Mouse (Mus musculus) thymus, adult 2 months (tissue): ENCODE data around the gene Tgfbr2. TPM values are rescaled to one million over a fixed set of nuclear protein-coding genes. Genes with fewer than 3 reads are reported as not detected.
"Not testable (repeated sequence)": the region's sequence is repeated elsewhere in the genome, so short reads cannot be mapped to it uniquely, and the experiment has no call there.

ENCODE experiments used
- DNase-seq: peaks from one replicate; pipeline ENCODE4 v3.0.0; 2021
- H3K27ac ChIP-seq: fragments of 200-500 bp; 2 replicates; pipeline ENCODE4 v1.5.1; 2012; ENCODE audit warnings: low read length, control low read depth; ENCODE audit not compliant: control insufficient read depth, insufficient read depth
- H3K27me3 ChIP-seq: fragments of 200-500 bp; 2 replicates; pipeline ENCODE4 v1.6.1; 2012; ENCODE audit warnings: mild to moderate bottlenecking, low read length, moderate library complexity, mixed read lengths; ENCODE audit not compliant: control insufficient read depth, insufficient read depth
- H3K36me3 ChIP-seq: fragments of 200-500 bp; 2 replicates; pipeline ENCODE4 v1.6.1; 2012; ENCODE audit warnings: mild to moderate bottlenecking, low read length, moderate library complexity; ENCODE audit not compliant: control insufficient read depth, insufficient read depth
- H3K4me1 ChIP-seq: fragments of 200-500 bp; replicated peaks from 2 replicates; pipeline ENCODE4 v1.6.1; 2012; ENCODE audit warnings: low read length; ENCODE audit not compliant: control insufficient read depth, insufficient read depth
- H3K4me3 ChIP-seq: fragments of 200-500 bp; 2 replicates; pipeline ENCODE4 v1.5.1; 2012; ENCODE audit warnings: mild to moderate bottlenecking, low read length, control low read depth, moderate library complexity; ENCODE audit not compliant: control insufficient read depth, insufficient read depth
- CTCF ChIP-seq: fragments of 200-500 bp; IDR thresholded peaks from 2 replicates; pipeline ENCODE4 v1.5.1; 2012; ENCODE audit warnings: mild to moderate bottlenecking, control low read depth, low read length, moderate library complexity, borderline replicate concordance; ENCODE audit not compliant: control insufficient read depth, poor library complexity, insufficient read depth; ENCODE audit errors: extremely low read depth
- POLR2A ChIP-seq: fragments of 200-500 bp; IDR thresholded peaks from 2 replicates; pipeline ENCODE4 v1.6.1; 2012; ENCODE audit warnings: mild to moderate bottlenecking, low read length, control low read depth, moderate library complexity; ENCODE audit not compliant: control insufficient read depth, poor library complexity, insufficient read depth; ENCODE audit errors: extremely low read depth
- WGBS: fragments of 180-500 bp; shearing (Covaris S2); methylation state at CpG from one replicate; pipeline ENCODE4 v1.1.7; 2018; 5-methylcytosine and 5-hydroxymethylcytosine counted together
- polyA plus RNA-seq: library from polyadenylated mRNA; depleted of rRNA; stranded (reverse); fragments of >200 nt; gene quantifications from 2 replicates; pipeline ENCODE4 v1.2.3, GENCODE M21; 2012

Gene Tgfbr2
- polyA plus RNA-seq, 1 experiment, result 57.2 TPM

DNA sequence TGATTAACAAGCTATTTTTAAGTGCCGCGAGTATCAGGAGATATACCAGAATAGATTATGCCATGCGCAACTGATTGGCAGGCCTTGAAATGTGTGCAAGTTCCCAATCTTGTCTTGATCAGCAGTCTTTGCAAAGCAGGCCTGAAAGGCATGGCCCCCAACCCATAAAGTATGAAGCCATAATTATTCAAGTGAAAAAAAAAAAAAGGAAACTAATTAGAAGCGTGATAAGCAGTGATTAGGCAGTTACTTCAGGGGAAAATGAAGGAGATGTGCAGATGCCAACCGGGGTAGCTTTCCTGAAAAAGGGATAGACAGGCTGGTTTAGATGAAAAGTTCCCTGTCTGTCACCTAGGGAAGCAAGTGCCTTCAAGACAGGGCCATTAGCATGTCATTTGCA lies 91.9 kb downstream of the Tgfbr2 start:
- H3K36me3 ChIP-seq, result no peaks in the 10 kb centered on the region
- TF ChIP-seq POLR2A (no peak), CTCF (no peak)
- no peaks in the 10 kb centered on the region for H3K27me3 ChIP-seq
- H3K27ac ChIP-seq, result no peak overlapping the region
- H3K4me3 ChIP-seq, result no peak overlapping the region
- peaks cover 9% of the 10 kb centered on the region for H3K4me1 ChIP-seq
- DNase-seq, result no peak
- 90% methylated on average over 5 of the region's 5 CpGs for WGBS

GRCm38 (mm10) chr9:116081781-116082180 lies 93.4 kb downstream of the Tgfbr2 start:
- Histone ChIP-seq H3K4me3 (no peak overlapping the region), H3K36me3 (no peaks in the 10 kb centered on the region), H3K27ac (no peak overlapping the region), H3K4me1 (peaks cover 22% of the 10 kb centered on the region), H3K27me3 (no peaks in the 10 kb centered on the region)
- no peak for DNase-seq
- WGBS, result 97% methylated on average over 4 of the region's 4 CpGs
- TF ChIP-seq CTCF, result no peak
- TF ChIP-seq POLR2A, result no peak

GRCm38 (mm10) chr9:116077419-116077818 lies 97.7 kb downstream of the Tgfbr2 start:
- Histone ChIP-seq H3K4me1 (peaks cover 17% of the 10 kb centered on the region), H3K27ac (peak overlapping the region; percentile 87), H3K36me3 (no peaks in the 10 kb centered on the region), H3K27me3 (no peaks in the 10 kb centered on the region), H3K4me3 (no peak overlapping the region)
- TF ChIP-seq POLR2A, result no peak
- peak; percentile 39 for DNase-seq
- 14% methylated on average over 2 of the region's 2 CpGs for WGBS

DNA sequence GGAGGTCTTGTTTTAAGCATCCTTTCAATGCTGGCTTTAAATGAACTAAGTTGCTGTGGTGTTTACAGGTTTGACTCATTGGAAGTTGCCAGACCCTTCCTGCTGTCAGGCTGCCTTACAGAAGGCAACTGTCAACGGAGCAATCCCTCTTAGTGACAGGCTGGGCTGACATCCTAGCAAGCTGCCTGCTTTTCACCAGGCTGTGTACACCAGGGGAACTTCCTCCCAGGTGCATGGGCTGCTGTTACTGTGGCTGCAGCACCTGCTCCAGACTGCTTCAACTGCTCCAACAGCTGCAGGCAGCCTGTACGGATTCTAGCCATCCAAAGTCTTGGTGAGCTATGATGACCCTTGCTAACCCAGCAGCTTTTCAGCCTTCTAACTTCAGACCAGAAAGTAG lies 98.2 kb downstream of the Tgfbr2 start:
- H3K36me3 ChIP-seq, result no peaks in the 10 kb centered on the region
- H3K27ac ChIP-seq, result peak overlapping the region; percentile 87
- TF ChIP-seq POLR2A, result 0 out of 2 replicates have a peak, but pooled peaks have one; percentile 34
- TF ChIP-seq CTCF, result 0 out of 2 replicates have a peak, but pooled peaks have one; percentile 46
- H3K4me1 ChIP-seq, result peaks cover 19% of the 10 kb centered on the region
- no peak overlapping the region for H3K4me3 ChIP-seq
- WGBS, result 5% methylated on average over 2 of the region's 2 CpGs
- no peaks in the 10 kb centered on the region for H3K27me3 ChIP-seq
- DNase-seq, result peak; percentile 81

DNA sequence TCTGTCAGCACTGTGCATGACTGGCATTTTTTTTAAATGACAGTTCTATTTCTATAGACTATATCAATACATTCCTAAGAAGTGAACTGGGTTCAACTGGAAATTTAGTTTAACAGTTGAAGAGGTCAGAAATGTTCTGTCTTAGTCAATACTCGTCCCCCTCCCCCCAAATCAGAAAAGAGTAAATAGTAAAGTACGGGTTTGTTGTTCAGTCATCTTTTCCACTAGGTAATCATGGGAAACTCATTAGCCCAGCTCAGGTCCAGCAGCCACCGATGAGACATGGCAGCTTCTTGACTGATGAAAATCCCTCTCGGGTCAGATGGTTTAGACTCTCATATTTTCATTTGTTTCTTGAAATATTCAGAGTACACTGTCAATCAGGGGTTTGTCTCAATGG lies 99.0 kb downstream of the Tgfbr2 start:
- no peak overlapping the region for H3K4me3 ChIP-seq
- DNase-seq, result no peak
- peak overlapping the region; percentile 45; the same call in 1 of the 2 replicates for H3K27ac ChIP-seq
- WGBS, result 93% methylated on average over 4 of the region's 4 CpGs
- TF ChIP-seq CTCF (no peak), POLR2A (no peak)
- no peaks in the 10 kb centered on the region for H3K36me3 ChIP-seq
- peaks cover 19% of the 10 kb centered on the region for H3K4me1 ChIP-seq
- no peaks in the 10 kb centered on the region for H3K27me3 ChIP-seq

DNA sequence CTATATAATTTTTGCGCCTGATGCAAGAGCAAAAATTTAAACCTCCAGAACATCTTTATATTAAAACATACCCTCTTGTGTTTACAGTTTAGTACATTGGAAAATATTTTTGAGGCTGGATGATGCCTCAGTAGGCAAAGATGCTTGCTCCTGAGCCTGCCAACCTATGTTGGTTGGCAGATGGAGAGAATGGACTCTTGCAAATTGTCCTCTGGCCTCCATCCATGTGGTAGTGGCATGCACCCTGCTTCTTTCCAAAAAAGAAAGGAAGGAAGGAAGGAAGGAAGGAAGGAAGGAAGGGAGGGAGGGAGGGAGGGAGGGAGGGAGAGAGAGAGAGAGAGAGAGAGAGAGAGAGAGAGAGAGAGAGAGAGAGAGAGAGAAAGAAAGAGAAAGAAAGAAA lies 103.6 kb downstream of the Tgfbr2 start:
- not testable (repeated sequence) for H3K4me3 ChIP-seq, DNase-seq, H3K36me3 ChIP-seq, H3K27ac ChIP-seq, H3K4me1 ChIP-seq, H3K27me3 ChIP-seq
- WGBS, result 98% methylated on average over 1 of the region's 1 CpGs

DNA sequence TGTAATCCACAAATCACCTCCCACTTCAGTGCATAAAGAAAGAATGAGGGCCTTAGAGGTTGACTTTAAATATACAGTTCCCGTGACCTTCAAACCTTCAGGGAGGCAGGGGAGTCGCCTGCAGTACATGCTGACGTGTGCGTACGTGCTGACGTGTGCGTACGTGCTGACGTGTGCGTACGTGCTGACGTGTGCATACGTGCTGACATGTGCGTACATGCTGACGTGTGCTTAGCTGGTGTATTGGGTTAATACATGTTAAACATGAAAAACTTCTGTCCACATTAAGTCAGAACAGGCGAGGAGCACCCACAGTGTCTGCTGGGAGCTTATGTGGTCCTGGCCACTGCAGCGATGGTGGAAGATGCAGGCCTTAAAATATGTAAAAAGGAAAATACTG lies 110.4 kb downstream of the Tgfbr2 start:
- H3K4me1 ChIP-seq, result peaks cover 2% of the 10 kb centered on the region; the same call in 1 of the 2 replicates
- DNase-seq, result no peak

More for the DNA sequence above, 110.4 kb downstream of the Tgfbr2 start:
- H3K36me3 ChIP-seq, result no peaks in the 10 kb centered on the region
- TF ChIP-seq POLR2A (no peak), CTCF (no peak)
- no peak overlapping the region for H3K4me3 ChIP-seq
- 97% methylated on average over 17 of the region's 17 CpGs for WGBS
- H3K27ac ChIP-seq, result no peak overlapping the region
- H3K27me3 ChIP-seq, result no peaks in the 10 kb centered on the region
